Mouse (Mus musculus): ENCODE results near the gene Chic2. TPM values are rescaled to one million over a fixed set of nuclear protein-coding genes. Genes with fewer than 3 reads are reported as not detected.

Gene Chic2
- total RNA-seq, 4 experiments from 2014 or later, result 13.9 to 18.2 (median 14.7) TPM

- DNase-seq (ENCODE audit: low spot score), result no peak
Measured at GRCm38 (mm10) chr5:75067125-75067756, 22.7 kb upstream of the Chic2 start.

GRCm38 (mm10) chr5:75066715-75067114 lies 22.1 kb upstream of the Chic2 start:
- no peak for DNase-seq (ENCODE audit: low spot score)

- no peak for DNase-seq (ENCODE audit: low spot score)
Measured at GRCm38 (mm10) chr5:75063177-75063576, 18.6 kb upstream of the Chic2 start.

GRCm38 (mm10) chr5:75051109-75051508 lies 6.5 kb upstream of the Chic2 start:
- DNase-seq (ENCODE audit: low spot score), result no peak

- peak; percentile 57 for DNase-seq (ENCODE audit: low spot score)
Measured at GRCm38 (mm10) chr5:75046681-75047321, 2.2 kb upstream of the Chic2 start.

- no peak for DNase-seq (ENCODE audit: low spot score)
Measured at GRCm38 (mm10) chr5:75045371-75045770, 797 bp upstream of the Chic2 start.

- no peak for DNase-seq (ENCODE audit: low spot score)
Measured at GRCm38 (mm10) chr5:75043621-75044301, 813 bp downstream of the Chic2 start.

GRCm38 (mm10) chr5:75043011-75043445 lies 1.5 kb downstream of the Chic2 start:
- DNase-seq (ENCODE audit: low spot score), result peak; percentile 16

GRCm38 (mm10) chr5:75039307-75039706 lies 5.3 kb downstream of the Chic2 start:
- DNase-seq (ENCODE audit: low spot score), result no peak

- DNase-seq (ENCODE audit: low spot score), result no peak
Measured at GRCm38 (mm10) chr5:75035475-75035874, 9.1 kb downstream of the Chic2 start.

GRCm38 (mm10) chr5:75014768-75015167 lies 29.8 kb downstream of the Chic2 start:
- no peak for DNase-seq (ENCODE audit: low spot score)

- DNase-seq (ENCODE audit: low spot score), result no peak
Measured at GRCm38 (mm10) chr5:75012771-75013421, 31.7 kb downstream of the Chic2 start.

GRCm38 (mm10) chr5:75011985-75012738 lies 32.4 kb downstream of the Chic2 start:
- DNase-seq (ENCODE audit: low spot score), result no peak

GRCm38 (mm10) chr5:75004755-75005154 lies 39.8 kb downstream of the Chic2 start:
- DNase-seq (ENCODE audit: low spot score), result no peak

GRCm38 (mm10) chr5:75002109-75002508 lies 42.5 kb downstream of the Chic2 start:
- DNase-seq (ENCODE audit: low spot score), result no peak

- no peak for DNase-seq (ENCODE audit: low spot score)
Measured at GRCm38 (mm10) chr5:74998716-74999512, 45.7 kb downstream of the Chic2 start.

GRCm38 (mm10) chr5:74994947-74995346 lies 49.6 kb downstream of the Chic2 start:
- DNase-seq (ENCODE audit: low spot score), result no peak

GRCm38 (mm10) chr5:74984101-74984500 lies 60.5 kb downstream of the Chic2 start:
- DNase-seq (ENCODE audit: low spot score), result no peak

- DNase-seq (ENCODE audit: low spot score), result no peak
Measured at GRCm38 (mm10) chr5:74980574-74980973, 64.0 kb downstream of the Chic2 start.

GRCm38 (mm10) chr5:74980154-74980553 lies 64.4 kb downstream of the Chic2 start:
- no peak for DNase-seq (ENCODE audit: low spot score)

GRCm38 (mm10) chr5:74979586-74979985 lies 65.0 kb downstream of the Chic2 start:
- DNase-seq (ENCODE audit: low spot score), result no peak
